Mouse (Mus musculus) E14TG2a.4 (cell line): ENCODE measurements around the gene Ralgds.

ENCODE experiments used
- CTCF ChIP-seq: conservative IDR thresholded peaks from 2 replicates; pipeline ENCODE4 v1.5.1; 2014; ENCODE audit warnings: low read length
- NANOG ChIP-seq: IDR thresholded peaks from 2 replicates; pipeline ENCODE4 v1.6.1; 2014; ENCODE audit warnings: borderline replicate concordance, low read length, mixed read lengths
- POU5F1 ChIP-seq: IDR thresholded peaks from 2 replicates; pipeline ENCODE4 v1.6.1; 2014; ENCODE audit warnings: low read length, borderline replicate concordance

DNA sequence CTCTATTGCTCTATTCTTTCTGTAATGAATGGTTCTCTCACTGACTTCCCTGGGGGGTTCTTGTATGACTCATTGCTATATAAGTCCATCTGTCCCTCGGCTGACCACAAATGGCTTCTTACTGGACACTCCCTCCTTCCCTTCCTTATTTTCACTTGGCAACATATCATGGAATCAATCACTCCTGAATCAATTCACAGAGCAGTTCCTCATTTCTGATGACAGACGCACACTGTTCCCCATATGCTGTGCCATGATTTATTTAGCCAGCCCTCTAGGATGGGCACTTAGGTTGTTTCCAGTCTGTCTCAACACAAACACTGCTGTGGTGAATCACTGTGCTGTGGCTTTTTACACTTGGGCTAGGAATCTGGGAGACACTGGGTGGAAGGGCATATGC, 78.6 kb downstream of the Ralgds start:
- no peak for TF ChIP-seq CTCF
- no peak for TF ChIP-seq POU5F1
- no peak for TF ChIP-seq NANOG
